Mouse (Mus musculus): ENCODE measurements around the gene H2afx.
"Not testable (repeated sequence)": the region's sequence is repeated elsewhere in the genome, so short reads cannot be mapped to it uniquely, and the experiment has no call there.

Gene H2afx

DNA sequence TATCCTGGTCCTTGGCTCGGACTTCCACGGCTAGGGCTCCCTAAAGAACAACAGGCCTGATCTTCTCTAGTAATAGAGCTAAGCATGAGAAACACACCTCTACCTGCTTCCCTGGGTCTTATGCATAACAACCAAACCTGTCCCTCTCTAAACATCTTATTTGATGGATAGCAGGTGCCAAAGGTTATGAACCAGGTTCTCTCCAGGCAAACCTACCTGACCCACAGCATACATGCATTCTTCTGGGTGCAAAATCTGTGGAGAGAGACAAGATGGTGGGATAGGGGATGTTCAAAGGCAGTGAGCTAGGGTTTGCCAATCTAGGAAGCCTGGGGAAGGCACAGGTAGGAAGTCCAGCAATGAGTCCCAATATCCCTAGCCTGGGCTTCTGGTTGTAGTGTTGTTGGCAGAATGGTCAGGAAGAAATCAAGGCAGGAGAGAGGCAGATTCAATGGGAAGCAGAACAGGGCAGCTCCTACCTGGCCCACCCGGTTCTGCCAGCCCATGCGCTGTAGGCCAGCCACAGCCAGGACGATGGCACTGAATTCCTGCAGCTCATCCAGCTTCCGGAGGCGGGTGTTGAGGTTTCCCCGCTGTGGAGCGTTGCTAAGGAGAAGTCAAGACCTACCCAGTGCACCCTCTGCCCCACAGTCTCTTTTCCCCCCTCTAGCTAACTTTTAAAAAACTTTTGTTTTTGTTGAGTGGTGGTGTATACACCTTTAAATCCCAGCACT is 3.1 kb downstream of the H2afx start:
- no peak for DNase-seq (ENCODE audit: low read depth, low spot score)

DNA sequence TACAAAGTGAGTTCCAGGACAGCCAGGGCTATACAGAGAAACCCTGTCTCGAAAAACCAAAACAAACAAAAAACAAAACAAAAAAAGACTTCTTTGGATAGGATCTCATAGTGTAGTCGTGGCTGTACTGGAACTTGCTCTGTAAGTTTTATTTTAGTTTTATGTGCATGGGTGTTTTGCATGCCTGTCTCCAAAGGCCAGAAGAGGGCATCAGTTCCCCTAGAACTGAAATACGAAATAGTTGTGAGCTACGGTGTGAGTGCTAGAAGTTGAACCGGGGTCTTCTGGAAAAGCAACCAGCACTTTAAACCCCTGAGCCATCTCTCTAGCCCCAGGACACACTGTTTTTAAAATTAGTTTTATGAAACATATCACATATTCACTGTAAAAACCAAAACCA is 4.1 kb downstream of the H2afx start:
- DNase-seq (ENCODE audit: low read depth, low spot score): no peak

- DNase-seq (ENCODE audit: low read depth, low spot score): no peak
Measured at GRCm38 (mm10) chr9:44341487-44341886, 7.0 kb downstream of the H2afx start.

DNA sequence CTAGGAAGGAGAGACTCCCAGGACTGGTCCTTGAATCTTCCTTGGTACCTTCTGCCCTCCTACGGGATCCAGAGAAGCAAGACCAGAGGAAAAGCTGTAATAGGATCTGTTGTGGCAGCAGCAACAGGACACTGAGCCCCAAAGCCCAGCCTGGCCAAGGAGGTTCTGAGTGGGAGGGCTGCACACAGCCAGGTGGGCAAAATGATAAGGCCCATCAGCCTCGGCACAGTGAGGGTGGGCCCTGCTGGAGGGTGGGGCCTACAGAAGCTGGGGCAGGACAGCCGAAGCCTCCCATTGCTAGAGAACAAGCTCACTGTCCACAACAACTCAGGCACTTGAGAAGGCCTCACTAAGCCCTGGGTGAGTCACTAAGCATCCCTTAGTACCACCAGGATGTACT is 7.7 kb downstream of the H2afx start:
- DNase-seq (ENCODE audit: low read depth, low spot score): no peak

DNA sequence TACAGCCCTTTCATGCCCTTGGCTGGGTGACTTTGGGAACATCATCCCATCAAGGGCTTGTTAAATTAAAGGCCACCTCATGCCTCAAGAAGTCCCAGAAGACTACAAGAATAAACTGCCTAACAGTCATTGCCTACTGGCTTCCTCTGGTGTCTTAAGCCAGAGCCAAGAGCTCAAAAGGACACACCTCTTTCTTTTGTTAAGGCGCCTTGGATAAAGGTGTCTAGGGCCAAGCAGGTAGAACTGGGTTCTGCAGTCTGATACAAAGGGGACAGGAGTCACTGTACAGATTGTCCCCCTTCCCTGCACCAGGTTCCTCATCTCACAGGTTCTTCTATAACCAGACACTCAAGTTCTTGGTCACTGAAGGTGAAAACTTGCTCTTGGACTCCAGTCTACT is 8.1 kb downstream of the H2afx start:
- no peak for DNase-seq (ENCODE audit: low read depth, low spot score)

GRCm38 (mm10) chr9:44343290-44343689 is 8.8 kb downstream of the H2afx start:
- no peak for DNase-seq (ENCODE audit: low read depth, low spot score)

- DNase-seq (ENCODE audit: low read depth, low spot score): peak; percentile 88
Measured at GRCm38 (mm10) chr9:44343781-44344421, 9.4 kb downstream of the H2afx start, which contains the start of gene Hmbs. Gene Hmbs (minus strand): TSS chr9:44344228.

DNA sequence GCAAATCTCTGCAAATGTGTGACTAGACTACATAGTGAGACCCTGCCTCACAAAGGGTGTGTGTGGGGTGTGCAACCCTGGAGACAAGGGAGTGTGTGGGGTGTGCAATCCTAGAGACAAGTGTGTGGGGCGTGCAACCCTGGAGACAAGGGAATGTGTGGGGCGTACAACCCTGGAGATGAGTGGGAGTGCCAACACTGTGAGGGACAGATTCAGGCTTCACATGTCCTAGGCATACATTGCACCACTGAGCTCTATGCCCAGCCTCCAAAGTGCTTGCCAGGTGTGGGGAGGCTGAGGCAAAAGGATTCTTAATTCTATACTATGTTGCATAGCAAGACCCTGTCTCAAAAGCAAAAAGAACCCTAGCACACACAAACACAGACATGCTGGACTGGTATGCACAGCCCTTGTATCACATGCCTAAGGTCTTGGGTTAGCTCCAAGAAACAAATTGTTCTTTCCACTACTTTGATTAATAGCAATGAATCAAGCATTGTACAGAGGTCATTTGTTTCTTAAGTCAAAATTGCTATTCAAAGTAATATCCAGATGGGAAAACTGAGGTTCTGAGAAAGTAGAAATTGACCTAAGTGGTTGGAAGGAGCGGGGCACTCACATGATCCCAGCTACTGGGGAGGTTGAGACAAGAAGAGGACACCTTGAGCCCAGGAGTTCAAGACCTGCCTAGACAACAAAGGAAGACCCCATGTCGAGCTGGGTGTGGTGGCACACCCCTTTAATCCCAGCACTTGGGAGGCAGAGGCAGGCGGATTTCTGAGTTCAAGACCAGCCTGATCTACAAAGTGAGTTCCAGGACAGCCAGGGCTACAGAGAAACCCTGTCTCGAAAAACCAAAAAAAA is 11.3 kb downstream of the H2afx start:
- no peak for DNase-seq (ENCODE audit: low read depth, low spot score)

- no peak for DNase-seq (ENCODE audit: low read depth, low spot score)
Measured at GRCm38 (mm10) chr9:44347166-44347565, 12.7 kb downstream of the H2afx start.

GRCm38 (mm10) chr9:44347621-44348020 is 13.1 kb downstream of the H2afx start:
- DNase-seq (ENCODE audit: low read depth, low spot score): no peak

DNA sequence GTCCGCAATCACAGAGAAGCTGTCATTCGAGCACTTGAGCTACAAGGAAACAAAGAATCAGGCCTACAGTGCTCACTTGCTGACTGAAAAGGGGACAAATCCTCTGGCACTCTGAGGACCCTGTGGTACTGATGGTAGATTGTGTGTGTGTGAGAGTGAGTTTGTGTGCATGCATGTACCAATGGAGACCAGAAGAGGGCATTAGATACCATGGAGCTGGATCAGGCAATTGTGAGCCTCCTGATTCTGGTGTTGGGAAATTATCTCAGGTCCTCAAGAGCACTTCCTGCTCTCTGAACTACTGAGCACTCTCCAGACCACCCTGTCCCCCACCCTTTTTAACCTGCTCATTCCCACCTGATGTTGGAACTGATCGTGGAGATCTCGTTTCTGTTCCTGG is 14.1 kb downstream of the H2afx start:
- no peak for DNase-seq (ENCODE audit: low read depth, low spot score)

GRCm38 (mm10) chr9:44351396-44351795 is 16.9 kb downstream of the H2afx start:
- no peak for DNase-seq (ENCODE audit: low read depth, low spot score)

- DNase-seq (ENCODE audit: low read depth, low spot score): no peak
Measured at GRCm38 (mm10) chr9:44352337-44352736, 17.8 kb downstream of the H2afx start.

- no peak for DNase-seq (ENCODE audit: low read depth, low spot score)
Measured at GRCm38 (mm10) chr9:44353142-44353541, 18.6 kb downstream of the H2afx start.

DNA sequence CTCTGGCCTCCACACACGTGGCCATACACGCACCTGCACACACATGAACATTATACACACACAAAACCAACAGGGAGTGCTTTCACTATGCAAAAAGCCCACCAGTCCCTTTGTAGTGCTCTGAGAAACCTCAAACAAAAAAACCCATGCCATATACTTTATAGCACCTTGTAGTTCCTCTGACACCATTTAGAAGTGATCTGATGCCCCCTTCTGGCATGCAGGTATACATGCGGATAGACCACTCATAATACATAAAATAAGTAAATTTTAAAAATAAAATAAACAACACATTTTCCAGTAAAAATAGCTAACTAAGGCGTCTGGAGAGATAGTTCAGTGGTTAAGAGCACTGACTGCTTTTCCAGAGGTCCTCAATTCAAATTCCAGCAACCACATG is 22.7 kb downstream of the H2afx start:
- peak; percentile 41 for DNase-seq (ENCODE audit: low read depth, low spot score)

DNA sequence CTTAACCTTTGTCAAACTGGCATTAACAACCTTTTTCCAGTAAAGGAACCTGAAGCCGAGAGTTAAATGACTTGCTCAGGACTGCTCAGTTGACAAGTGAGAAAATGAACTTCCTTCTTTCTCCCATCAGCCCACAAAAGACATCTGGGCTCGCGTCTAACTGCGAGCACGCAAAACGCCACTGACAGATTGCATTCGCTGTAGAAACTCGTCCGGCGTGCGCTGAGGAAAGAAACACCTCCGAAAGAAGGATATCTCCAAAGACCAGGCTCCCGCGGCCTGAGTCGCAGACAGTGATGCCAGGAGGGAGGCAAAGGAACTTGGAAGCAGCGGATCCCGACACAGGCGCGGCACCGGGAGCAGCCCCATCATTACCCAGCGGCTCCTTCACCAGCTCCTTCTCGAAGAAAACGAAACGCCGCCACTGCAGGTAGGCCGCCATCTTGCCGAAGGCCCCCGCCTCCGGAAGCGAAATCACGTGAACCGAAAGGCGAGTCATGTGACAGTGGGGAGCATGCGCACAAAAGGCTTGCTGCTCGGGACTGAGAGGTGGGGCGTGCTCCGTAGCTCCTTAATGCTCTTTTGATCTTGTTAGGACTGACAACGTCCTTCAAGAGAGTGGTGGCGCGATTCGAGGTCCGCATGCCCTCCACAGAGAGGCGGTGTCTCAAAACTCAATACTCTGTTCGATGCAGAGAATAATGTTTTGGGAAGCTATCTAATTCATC is 26.9 kb downstream of the H2afx start, which contains the start of gene Vps11:
Gene Vps11, minus strand, starts transcription at position 481 of the 728 bp plus-strand sequence.
- peak; percentile 99 for DNase-seq (ENCODE audit: low read depth, low spot score)

- DNase-seq (ENCODE audit: low read depth, low spot score): not testable (repeated sequence)
Measured at GRCm38 (mm10) chr9:44361931-44362330, 27.4 kb downstream of the H2afx start.

- DNase-seq (ENCODE audit: low read depth, low spot score): peak; percentile 29
Measured at GRCm38 (mm10) chr9:44364480-44364879, 30.0 kb downstream of the H2afx start.

DNA sequence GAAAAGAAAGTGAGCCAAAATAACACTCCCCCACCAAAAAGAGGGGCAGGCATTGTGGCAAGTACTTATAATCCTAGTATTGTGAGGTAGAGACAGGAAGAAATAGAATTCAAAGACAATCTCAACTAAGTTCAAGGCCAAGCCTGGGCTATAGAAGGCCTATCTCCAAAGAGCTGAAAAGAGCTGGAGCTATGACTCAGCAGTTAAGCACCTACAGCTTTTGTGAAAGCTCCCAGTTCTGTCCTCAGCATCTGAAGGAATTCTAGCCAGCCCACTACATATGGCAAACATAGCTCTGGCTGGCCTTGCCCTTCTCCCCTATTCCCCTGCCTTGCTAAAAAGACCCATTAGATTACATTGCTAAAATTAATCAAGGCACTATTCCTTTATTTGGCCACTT is 38.9 kb downstream of the H2afx start:
- DNase-seq (ENCODE audit: low read depth, low spot score): no peak

DNA sequence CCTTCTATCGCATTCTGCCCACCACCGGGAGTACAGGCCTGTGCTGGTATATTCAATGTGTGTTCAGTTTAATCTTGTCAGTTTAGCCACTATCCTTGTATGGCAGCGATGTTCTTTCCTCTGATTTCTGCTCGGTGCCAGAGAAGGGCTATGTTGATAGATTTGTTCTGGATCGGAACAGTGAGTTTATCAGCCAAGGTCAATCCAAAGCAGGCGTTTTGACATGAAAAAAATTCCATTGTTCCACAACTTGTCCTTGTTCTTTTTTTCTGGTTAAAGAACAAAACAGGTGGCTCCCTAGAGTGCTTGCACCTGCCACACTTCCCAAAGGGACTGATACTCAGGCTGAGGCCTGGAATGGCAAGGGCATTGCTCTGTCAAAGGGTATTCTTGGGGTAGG is 41.6 kb downstream of the H2afx start:
- no peak for DNase-seq (ENCODE audit: low read depth, low spot score)

DNA sequence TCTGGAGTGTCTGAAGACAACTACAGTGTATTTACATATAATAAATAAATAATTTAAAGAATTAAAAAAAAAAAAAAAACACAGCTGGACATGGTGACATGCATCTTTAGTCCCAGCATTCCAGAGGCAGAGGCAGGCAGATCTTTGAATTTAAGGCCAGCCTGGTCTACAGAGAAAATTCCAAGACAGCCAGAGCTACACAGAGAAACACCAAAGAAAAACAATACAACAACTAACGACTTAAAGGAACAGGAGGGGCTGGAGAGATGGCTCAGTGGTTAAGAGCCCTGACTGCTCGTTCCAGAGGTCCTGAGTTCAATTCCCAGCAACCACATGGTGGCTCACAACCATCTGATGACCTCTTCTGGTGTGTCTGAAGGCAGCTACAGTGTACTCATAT is 42.8 kb downstream of the H2afx start:
- not testable (repeated sequence) for DNase-seq (ENCODE audit: low read depth, low spot score)

Data from mesoderm, embryonic 11.5 days (tissue).